Mouse (Mus musculus) midbrain, embryonic 12.5 days (tissue): ENCODE data around the gene Nadk. TPM values are rescaled to one million over a fixed set of nuclear protein-coding genes. Genes with fewer than 3 reads are reported as not detected.

Source experiments
- ATAC-seq: fragments of 200-750 bp; cut with Nextera tagmentation; 2 replicates; pipeline ENCODE4 v1.8.0; 2017; ENCODE audit warnings: low read depth, moderate TSS enrichment, moderate library complexity; ENCODE audit not compliant: low FRiP score
- H3K27ac ChIP-seq: fragments of 300-500 bp; sonication (generic); replicated peaks from 2 replicates; pipeline ENCODE4 v1.5.1; 2016; ENCODE audit warnings: mild to moderate bottlenecking
- H3K27me3 ChIP-seq: fragments of 300-500 bp; sonication (generic); 2 replicates; pipeline ENCODE4 v1.6.1; 2016; ENCODE audit warnings: mild to moderate bottlenecking
- H3K36me3 ChIP-seq: fragments of 300-500 bp; sonication (generic); 2 replicates; pipeline ENCODE4 v1.6.1; 2016
- H3K4me1 ChIP-seq: fragments of 300-500 bp; sonication (generic); 2 replicates; pipeline ENCODE4 v1.6.1; 2016
- H3K4me2 ChIP-seq: fragments of 300-500 bp; sonication (generic); replicated peaks from 2 replicates; pipeline ENCODE4 v1.6.1; 2016; ENCODE audit warnings: mild to moderate bottlenecking, moderate library complexity
- H3K4me3 ChIP-seq: fragments of 300-500 bp; sonication (generic); 2 replicates; pipeline ENCODE4 v1.5.1; 2016; ENCODE audit warnings: mild to moderate bottlenecking
- H3K9ac ChIP-seq: fragments of 300-500 bp; sonication (generic); replicated peaks from 2 replicates; pipeline ENCODE4 v1.6.1; 2016; ENCODE audit warnings: mild to moderate bottlenecking, moderate library complexity
- H3K9me3 ChIP-seq: fragments of 300-500 bp; sonication (generic); 2 replicates; pipeline ENCODE4 v1.6.1; 2016; ENCODE audit warnings: mild to moderate bottlenecking
- WGBS: fragments of 180-500 bp; shearing (Covaris S2); methylation state at CpG from one replicate; pipeline ENCODE4 v1.1.7; 2016; 5-methylcytosine and 5-hydroxymethylcytosine counted together
- polyA plus RNA-seq: library from polyadenylated mRNA; unstranded; fragments of >200 nt; fragmentation: Nextera tagmentation; extraction: Ambion mirVana; gene quantifications from 2 replicates; pipeline ENCODE4 v1.2.1, GENCODE M21; 2016

Nadk gene
- polyA plus RNA-seq, 1 experiment from 2014 or later: 96.6 TPM

GRCm38 (mm10) chr4:155618321-155618720, 56.1 kb downstream of the Nadk start:
- Histone ChIP-seq H3K36me3 (peaks cover 78% of the 10 kb centered on the region), H3K27ac (no peak overlapping the region)
- 94% methylated on average over 5 of the region's 5 CpGs for WGBS

DNA sequence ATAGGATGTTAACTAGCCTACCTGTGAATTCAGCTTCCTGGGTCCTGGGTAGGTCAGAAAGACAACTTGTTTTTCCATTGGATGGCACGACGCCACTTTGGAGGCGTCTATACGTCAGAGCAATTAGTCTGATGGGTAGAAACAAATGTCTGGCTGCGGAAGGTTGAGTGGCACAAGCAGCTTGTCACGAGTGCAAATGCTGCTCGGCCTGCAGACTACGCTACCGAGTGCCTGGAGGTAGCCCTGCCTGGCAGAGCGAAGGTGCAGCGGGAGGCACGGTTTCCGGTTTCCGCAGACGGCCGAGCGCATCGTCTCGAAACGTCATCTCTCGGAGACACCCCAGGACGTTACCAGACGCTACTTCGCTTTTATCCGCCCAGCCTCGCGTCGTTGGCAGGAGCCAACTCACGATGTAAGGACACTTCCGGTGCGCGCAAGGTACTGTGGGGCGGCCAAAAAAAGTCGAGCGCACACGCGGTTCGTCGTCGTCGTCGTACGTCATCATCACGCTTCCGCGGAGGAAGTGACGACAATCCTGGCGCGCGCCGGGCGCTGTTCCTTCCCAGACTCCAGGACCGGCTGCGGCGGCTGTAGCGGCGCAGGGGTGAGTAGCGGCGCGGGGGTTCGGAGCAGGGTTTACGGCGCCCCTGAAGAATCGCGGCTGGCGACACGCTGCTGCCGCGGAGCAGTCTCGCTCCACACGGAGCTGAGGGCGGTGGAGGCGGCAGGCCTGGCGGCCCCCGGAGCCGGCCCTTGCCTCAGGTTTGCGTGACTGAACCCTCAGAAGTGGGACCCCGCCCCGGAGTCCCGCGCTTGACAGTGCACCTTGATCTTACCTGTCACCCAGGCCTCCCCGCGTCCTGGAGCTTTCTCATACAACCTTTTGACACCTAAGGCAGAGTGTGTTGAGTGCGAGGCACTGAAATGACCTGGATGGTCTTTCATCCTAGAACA, 62.4 kb downstream of the Nadk start, which contains the start of gene Cdk11b:
Cdk11b (plus strand) TSS at position 517 of the 954 bp plus-strand sequence.
- H3K4me2 ChIP-seq: peak within 1 kb of the TSS; percentile 75
- H3K27me3 ChIP-seq: no peaks in the 10 kb centered on the region
- H3K27ac ChIP-seq: peak within 1 kb of the TSS; percentile 78
- H3K9ac ChIP-seq: peak within 1 kb of the TSS; percentile 82
- peaks cover 41% of the 10 kb centered on the region for H3K36me3 ChIP-seq
- peak; percentile 100 for ATAC-seq
- H3K4me1 ChIP-seq: peaks cover 12% of the 10 kb centered on the region
- peak within 1 kb of the TSS; percentile 93 for H3K4me3 ChIP-seq
- no peaks in the 10 kb centered on the region for H3K9me3 ChIP-seq
- under 1% methylated on average over 84 of the region's 84 CpGs for WGBS

More at GRCm38 (mm10) chr4:155618321-155618720, 56.1 kb downstream of the Nadk start:
- ATAC-seq: no peak
- Histone ChIP-seq H3K27me3 (no peaks in the 10 kb centered on the region), H3K9me3 (no peaks in the 10 kb centered on the region), H3K4me3 (no peak overlapping the region), H3K9ac (no peak overlapping the region), H3K4me2 (no peak overlapping the region), H3K4me1 (0 out of 2 replicates have a peak, but pooled peaks cover under 1% of the 10 kb centered on the region)

DNA sequence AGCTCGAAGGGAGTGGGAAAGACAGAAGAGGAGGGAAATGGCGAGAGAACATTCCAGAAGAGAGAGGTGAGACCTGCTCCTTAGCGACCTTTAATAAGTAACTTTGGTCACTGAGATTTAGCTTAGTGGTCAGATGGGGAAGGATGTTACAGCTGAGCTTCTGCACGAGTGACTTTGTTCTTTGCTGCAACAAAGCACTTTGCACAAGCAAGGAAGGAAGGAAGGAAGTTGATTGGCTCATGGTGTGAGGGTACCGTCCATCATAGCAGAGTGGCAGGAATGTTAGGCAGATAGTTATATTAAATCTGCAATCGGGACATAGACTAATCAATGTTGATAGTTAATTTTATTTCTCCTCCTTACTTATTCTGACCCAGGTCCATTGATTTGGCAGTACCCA, 68.1 kb downstream of the Nadk start:
- Histone ChIP-seq H3K4me2 (no peak overlapping the region), H3K36me3 (peaks cover 72% of the 10 kb centered on the region), H3K4me3 (no peak overlapping the region), H3K9ac (no peak overlapping the region), H3K27me3 (no peaks in the 10 kb centered on the region), H3K9me3 (no peaks in the 10 kb centered on the region), H3K27ac (no peak overlapping the region), H3K4me1 (peaks cover 2% of the 10 kb centered on the region)
- 92% methylated on average over 6 of the region's 6 CpGs for WGBS
- ATAC-seq: no peak

GRCm38 (mm10) chr4:155635766-155636499, 73.8 kb downstream of the Nadk start:
- no peak for ATAC-seq
- peaks cover 92% of the 10 kb centered on the region for H3K36me3 ChIP-seq

More at GRCm38 (mm10) chr4:155635766-155636499, 73.8 kb downstream of the Nadk start:
- Histone ChIP-seq H3K4me1 (no peaks in the 10 kb centered on the region), H3K9ac (no peak overlapping the region), H3K4me3 (no peak overlapping the region), H3K27ac (no peak overlapping the region), H3K4me2 (no peak overlapping the region), H3K27me3 (no peaks in the 10 kb centered on the region), H3K9me3 (no peaks in the 10 kb centered on the region)

Other genes starting within 250 kb of the Nadk start
- 30.9 and 32.6 TPM in 2 replicates for gene Prkcz, start 201.0 kb upstream of the Nadk start, polyA plus RNA-seq
- gene Gabrd, start 164.3 kb upstream of the Nadk start, polyA plus RNA-seq: 0.27 TPM in 1 of 2 replicates, not detected in the other
- gene Cfap74, start 153.2 kb upstream of the Nadk start, polyA plus RNA-seq: 5.6 and 6.9 TPM in 2 replicates
- 0.20 TPM in 1 of 2 replicates, not detected in the other for gene Tmem52, start 93.3 kb upstream of the Nadk start, polyA plus RNA-seq
- gene Gnb1, start 71.0 kb upstream of the Nadk start, polyA plus RNA-seq: 751 and 797 TPM in 2 replicates
- 15.4 and 17.1 TPM in 2 replicates for gene Slc35e2, start 39.0 kb downstream of the Nadk start, polyA plus RNA-seq
- 84.0 and 84.9 TPM in 2 replicates for gene Cdk11b, start 62.5 kb downstream of the Nadk start, polyA plus RNA-seq
- gene Gm10563, start 83.0 kb downstream of the Nadk start, polyA plus RNA-seq: not detected in 2 replicates
- 4.4 and 5.7 TPM in 2 replicates for gene Mmp23, start 91.0 kb downstream of the Nadk start, polyA plus RNA-seq
- gene Mib2, start 106.8 kb downstream of the Nadk start, polyA plus RNA-seq: 32.7 and 35.0 TPM in 2 replicates
- gene Fndc10, start 132.0 kb downstream of the Nadk start, polyA plus RNA-seq: 5.7 and 7.0 TPM in 2 replicates
- gene Ssu72, start 142.4 kb downstream of the Nadk start, polyA plus RNA-seq: 140 TPM in 2 replicates
- gene Tmem240, start 172.4 kb downstream of the Nadk start, polyA plus RNA-seq: 4.2 and 4.7 TPM in 2 replicates
- 87.1 and 97.3 TPM in 2 replicates for gene Atad3a, start 198.7 kb downstream of the Nadk start, polyA plus RNA-seq
- 13.9 and 14.6 TPM in 2 replicates for gene Vwa1, start 212.3 kb downstream of the Nadk start, polyA plus RNA-seq
- gene Tmem88b, start 223.5 kb downstream of the Nadk start, polyA plus RNA-seq: 0.38 and 0.63 TPM in 2 replicates
- not detected in 2 replicates for gene Ankrd65, start 228.1 kb downstream of the Nadk start, polyA plus RNA-seq
- 207 and 220 TPM in 2 replicates for gene Mrpl20, start 240.5 kb downstream of the Nadk start, polyA plus RNA-seq